Mouse (Mus musculus) neural tube, embryonic 15.5 days (tissue): ENCODE results near the gene Ddx54. TPM values are rescaled to one million over a fixed set of nuclear protein-coding genes. Genes with fewer than 3 reads are reported as not detected.

Experiments used
- ATAC-seq: fragments of 200-750 bp; cut with Nextera tagmentation; 2 replicates; pipeline ENCODE4 v1.8.0; 2017; ENCODE audit warnings: mild to moderate bottlenecking, moderate TSS enrichment, moderate library complexity; ENCODE audit not compliant: low FRiP score
- H3K27ac ChIP-seq: fragments of 300-500 bp; sonication (generic); replicated peaks from 2 replicates; pipeline ENCODE4 v1.5.1; 2015; ENCODE audit warnings: mild to moderate bottlenecking, inconsistent platforms
- H3K27me3 ChIP-seq: fragments of 300-500 bp; sonication (generic); replicated peaks from 2 replicates; pipeline ENCODE4 v1.6.1; 2015; ENCODE audit warnings: inconsistent platforms
- H3K36me3 ChIP-seq: fragments of 300-500 bp; sonication (generic); 2 replicates; pipeline ENCODE4 v1.6.1; 2015; ENCODE audit warnings: inconsistent platforms
- H3K4me1 ChIP-seq: fragments of 300-500 bp; sonication (generic); 2 replicates; pipeline ENCODE4 v1.6.1; 2015; ENCODE audit warnings: inconsistent platforms
- H3K4me2 ChIP-seq: fragments of 300-500 bp; sonication (generic); 2 replicates; pipeline ENCODE4 v1.6.1; 2015; ENCODE audit warnings: inconsistent platforms, mild to moderate bottlenecking, moderate library complexity
- H3K4me3 ChIP-seq: fragments of 300-500 bp; sonication (generic); replicated peaks from 2 replicates; pipeline ENCODE4 v1.5.1; 2015; ENCODE audit warnings: mild to moderate bottlenecking, inconsistent platforms
- H3K9ac ChIP-seq: fragments of 300-500 bp; sonication (generic); replicated peaks from 2 replicates; pipeline ENCODE4 v1.6.1; 2015; ENCODE audit warnings: mild to moderate bottlenecking, inconsistent platforms
- H3K9me3 ChIP-seq: fragments of 300-500 bp; sonication (generic); replicated peaks from 2 replicates; pipeline ENCODE4 v1.6.1; 2016; ENCODE audit warnings: inconsistent platforms
- WGBS: fragments of 180-500 bp; shearing (Covaris S2); methylation state at CpG from one replicate; pipeline ENCODE4 v1.1.7; 2015; ENCODE audit warnings: mixed read lengths; 5-methylcytosine and 5-hydroxymethylcytosine counted together
- polyA plus RNA-seq: library from polyadenylated mRNA; unstranded; fragments of >200 nt; fragmentation: Nextera tagmentation; extraction: Ambion mirVana; gene quantifications from 2 replicates; pipeline ENCODE4 v1.2.1, GENCODE M21; 2015

Gene Ddx54
- polyA plus RNA-seq, 1 experiment from 2014 or later, result 35.7 TPM

GRCm38 (mm10) chr5:120570289-120570897, 42.1 kb upstream of the Ddx54 start:
- 79% methylated on average over 11 of the region's 11 CpGs for WGBS
- Histone ChIP-seq H3K36me3 (no peaks in the 10 kb centered on the region), H3K9ac (no peak overlapping the region)

GRCm38 (mm10) chr5:120571056-120571740, 41.3 kb upstream of the Ddx54 start:
- Histone ChIP-seq H3K4me2 (no peak overlapping the region), H3K9me3 (no peaks in the 10 kb centered on the region), H3K27ac (peak overlapping the region; percentile 92), H3K4me3 (no peak overlapping the region), H3K36me3 (no peaks in the 10 kb centered on the region), H3K9ac (no peak overlapping the region), H3K4me1 (peaks cover 59% of the 10 kb centered on the region), H3K27me3 (no peaks in the 10 kb centered on the region)
- ATAC-seq, result no peak
- 25% methylated on average over 14 of the region's 14 CpGs for WGBS

More at GRCm38 (mm10) chr5:120570289-120570897, 42.1 kb upstream of the Ddx54 start:
- Histone ChIP-seq H3K27me3 (no peaks in the 10 kb centered on the region), H3K27ac (peak overlapping the region; percentile 92), H3K4me2 (no peak overlapping the region), H3K4me1 (peaks cover 67% of the 10 kb centered on the region), H3K4me3 (no peak overlapping the region), H3K9me3 (no peaks in the 10 kb centered on the region)
- no peak for ATAC-seq

GRCm38 (mm10) chr5:120574469-120575063, 38.0 kb upstream of the Ddx54 start:
- Histone ChIP-seq H3K4me2 (no peak overlapping the region), H3K27me3 (no peaks in the 10 kb centered on the region), H3K9me3 (no peaks in the 10 kb centered on the region), H3K4me1 (peaks cover 51% of the 10 kb centered on the region), H3K4me3 (no peak overlapping the region), H3K36me3 (no peaks in the 10 kb centered on the region), H3K27ac (no peak overlapping the region), H3K9ac (no peak overlapping the region)
- 84% methylated on average over 10 of the region's 10 CpGs for WGBS
- no peak for ATAC-seq

GRCm38 (mm10) chr5:120576781-120577301, 35.7 kb upstream of the Ddx54 start:
- 75% methylated on average over 11 of the region's 11 CpGs for WGBS
- H3K4me3 ChIP-seq, result no peak overlapping the region
- no peak overlapping the region for H3K27ac ChIP-seq
- peaks cover 41% of the 10 kb centered on the region for H3K4me1 ChIP-seq
- no peak overlapping the region for H3K9ac ChIP-seq
- no peak for ATAC-seq
- no peak overlapping the region for H3K4me2 ChIP-seq
- no peaks in the 10 kb centered on the region for H3K36me3 ChIP-seq
- H3K9me3 ChIP-seq, result no peaks in the 10 kb centered on the region
- no peaks in the 10 kb centered on the region for H3K27me3 ChIP-seq

- Histone ChIP-seq H3K27ac (peak overlapping the region; percentile 75; the same call in 1 of the 2 replicates), H3K9me3 (no peaks in the 10 kb centered on the region), H3K4me1 (peaks cover 43% of the 10 kb centered on the region), H3K4me3 (no peak overlapping the region), H3K4me2 (no peak overlapping the region), H3K9ac (no peak overlapping the region), H3K36me3 (peaks cover 2% of the 10 kb centered on the region; the same call in 1 of the 2 replicates), H3K27me3 (no peaks in the 10 kb centered on the region)
- WGBS, result 50% methylated on average over 10 of the region's 10 CpGs
- no peak for ATAC-seq
These were observed 34.6 kb upstream of the Ddx54 start for GRCm38 (mm10) chr5:120577935-120578441.

GRCm38 (mm10) chr5:120578504-120579081, 33.9 kb upstream of the Ddx54 start:
- ATAC-seq, result 0 out of 2 replicates have a peak, but pooled peaks have one; percentile 15
- Histone ChIP-seq H3K9ac (0 out of 2 replicates have a peak overlapping the region, but pooled peaks have one; percentile 7), H3K9me3 (no peaks in the 10 kb centered on the region), H3K27me3 (no peaks in the 10 kb centered on the region), H3K4me2 (peak overlapping the region; percentile 25; the same call in 1 of the 2 replicates), H3K4me1 (peaks cover 45% of the 10 kb centered on the region), H3K27ac (peak overlapping the region; percentile 75), H3K4me3 (no peak overlapping the region), H3K36me3 (peaks cover 7% of the 10 kb centered on the region; the same call in 1 of the 2 replicates)
- 48% methylated on average over 12 of the region's 12 CpGs for WGBS

- Histone ChIP-seq H3K36me3 (peaks cover 11% of the 10 kb centered on the region; the same call in 1 of the 2 replicates), H3K9ac (0 out of 2 replicates have a peak overlapping the region, but pooled peaks have one; percentile 7), H3K4me1 (peaks cover 45% of the 10 kb centered on the region), H3K27me3 (no peaks in the 10 kb centered on the region), H3K4me3 (no peak overlapping the region), H3K4me2 (peak overlapping the region; percentile 25), H3K27ac (peak overlapping the region; percentile 75), H3K9me3 (no peaks in the 10 kb centered on the region)
- peak; percentile 37 for ATAC-seq
- WGBS, result 27% methylated on average over 26 of the region's 26 CpGs
These were observed 33.2 kb upstream of the Ddx54 start for GRCm38 (mm10) chr5:120579211-120579897.

- H3K4me1 ChIP-seq, result peaks cover 50% of the 10 kb centered on the region
- H3K9me3 ChIP-seq, result no peaks in the 10 kb centered on the region
- WGBS, result 60% methylated on average over 26 of the region's 26 CpGs
- peak overlapping the region; percentile 25 for H3K4me2 ChIP-seq
- H3K4me3 ChIP-seq, result no peak overlapping the region
- H3K9ac ChIP-seq, result no peak overlapping the region; the same call in 1 of the 2 replicates
- H3K27me3 ChIP-seq, result no peaks in the 10 kb centered on the region
- peaks cover 11% of the 10 kb centered on the region; the same call in 1 of the 2 replicates for H3K36me3 ChIP-seq
- H3K27ac ChIP-seq, result peak overlapping the region; percentile 75
- peak; percentile 46 for ATAC-seq
These were observed 32.5 kb upstream of the Ddx54 start for GRCm38 (mm10) chr5:120579898-120580626.

GRCm38 (mm10) chr5:120582002-120582401, 30.5 kb upstream of the Ddx54 start:
- Histone ChIP-seq H3K9ac (no peak overlapping the region), H3K4me3 (no peak overlapping the region), H3K9me3 (no peaks in the 10 kb centered on the region), H3K4me1 (peaks cover 60% of the 10 kb centered on the region), H3K27ac (no peak overlapping the region), H3K4me2 (no peak overlapping the region), H3K27me3 (no peaks in the 10 kb centered on the region), H3K36me3 (peaks cover 11% of the 10 kb centered on the region; the same call in 1 of the 2 replicates)
- ATAC-seq, result no peak
- WGBS, result 84% methylated on average over 9 of the region's 9 CpGs

- H3K9me3 ChIP-seq, result no peaks in the 10 kb centered on the region
- ATAC-seq, result no peak
- H3K27ac ChIP-seq, result no peak overlapping the region
- H3K27me3 ChIP-seq, result no peaks in the 10 kb centered on the region
- no peak overlapping the region for H3K9ac ChIP-seq
- peaks cover 11% of the 10 kb centered on the region; the same call in 1 of the 2 replicates for H3K36me3 ChIP-seq
- no peak overlapping the region for H3K4me3 ChIP-seq
- 94% methylated on average over 4 of the region's 4 CpGs for WGBS
- no peak overlapping the region for H3K4me2 ChIP-seq
- peaks cover 60% of the 10 kb centered on the region for H3K4me1 ChIP-seq
These were observed 29.0 kb upstream of the Ddx54 start for GRCm38 (mm10) chr5:120583511-120583910.
